Mouse (Mus musculus) liver, postnatal 0 days (tissue): ENCODE results near the gene Srxn1. TPM values are rescaled to one million over a fixed set of nuclear protein-coding genes. Genes with fewer than 3 reads are reported as not detected.

ENCODE experiments used
- ATAC-seq: fragments of 200-750 bp; cut with Nextera tagmentation; 2 replicates; pipeline ENCODE4 v1.8.0; 2017; ENCODE audit warnings: mild to moderate bottlenecking, moderate library complexity
- DNase-seq: peaks from one replicate; pipeline ENCODE4 v3.0.0-alpha.2; 2016
- H3K27ac ChIP-seq: fragments of 300-500 bp; sonication (generic); 2 replicates; pipeline ENCODE4 v1.5.1; 2014; ENCODE audit warnings: antibody characterized with exemption, moderate library complexity, mild to moderate bottlenecking, low read depth
- H3K27me3 ChIP-seq: fragments of 300-500 bp; sonication (generic); 2 replicates; pipeline ENCODE4 v1.6.1; 2014; ENCODE audit warnings: low read length, control low read depth, mixed read lengths; ENCODE audit not compliant: insufficient read depth
- H3K36me3 ChIP-seq: fragments of 300-500 bp; sonication (generic); replicated peaks from 2 replicates; pipeline ENCODE4 v1.6.1; 2014; ENCODE audit warnings: mild to moderate bottlenecking, control low read depth, low read length, moderate library complexity, mixed read lengths; ENCODE audit not compliant: insufficient read depth
- H3K4me1 ChIP-seq: fragments of 300-500 bp; sonication (generic); 2 replicates; pipeline ENCODE4 v1.6.1; 2014; ENCODE audit warnings: antibody characterized with exemption, mild to moderate bottlenecking, control low read depth; ENCODE audit not compliant: insufficient read depth
- H3K4me2 ChIP-seq: fragments of 300-500 bp; sonication (generic); 2 replicates; pipeline ENCODE4 v1.6.1; 2014; ENCODE audit warnings: low read depth, mild to moderate bottlenecking, low read length, moderate library complexity, mixed read lengths
- H3K4me3 ChIP-seq: fragments of 300-500 bp; sonication (generic); 2 replicates; pipeline ENCODE4 v1.5.1; 2014; ENCODE audit warnings: low read depth, low read length
- H3K9ac ChIP-seq: fragments of 300-500 bp; sonication (generic); replicated peaks from 2 replicates; pipeline ENCODE4 v1.6.1; 2014; ENCODE audit warnings: mild to moderate bottlenecking, moderate library complexity
- H3K9me3 ChIP-seq: fragments of 300-500 bp; sonication (generic); 2 replicates; pipeline ENCODE4 v1.6.1; 2016; ENCODE audit warnings: mild to moderate bottlenecking, control low read depth, low read length, mixed read lengths
- CTCF ChIP-seq: sonication (generic); IDR thresholded peaks from 2 replicates; pipeline ENCODE4 v1.5.1; 2016; ENCODE audit warnings: antibody characterized with exemption, low read depth
- EP300 ChIP-seq: IDR thresholded peaks from 2 replicates; pipeline ENCODE4 v1.6.1; 2016; ENCODE audit warnings: antibody characterized with exemption, low read depth, mild to moderate bottlenecking
- whole genome bisulfite sequencing: fragments of 180-500 bp; shearing (Covaris S2); extraction: QIAGEN DNeasy Blood & Tissue Kit; methylation state at CpG from one replicate; pipeline ENCODE4 v1.1.7; 2014; ENCODE audit not compliant: insufficient replicate concordance; 5-methylcytosine and 5-hydroxymethylcytosine counted together
- polyA plus RNA-seq: library from polyadenylated mRNA; unstranded; fragments of >200 nt; fragmentation: Nextera tagmentation; extraction: Ambion mirVana; gene quantifications from 2 replicates; pipeline ENCODE4 v1.2.1, GENCODE M21; 2015

Gene Srxn1
- polyA plus RNA-seq, 1 experiment from 2014 or later, result 8.7 TPM

DNA sequence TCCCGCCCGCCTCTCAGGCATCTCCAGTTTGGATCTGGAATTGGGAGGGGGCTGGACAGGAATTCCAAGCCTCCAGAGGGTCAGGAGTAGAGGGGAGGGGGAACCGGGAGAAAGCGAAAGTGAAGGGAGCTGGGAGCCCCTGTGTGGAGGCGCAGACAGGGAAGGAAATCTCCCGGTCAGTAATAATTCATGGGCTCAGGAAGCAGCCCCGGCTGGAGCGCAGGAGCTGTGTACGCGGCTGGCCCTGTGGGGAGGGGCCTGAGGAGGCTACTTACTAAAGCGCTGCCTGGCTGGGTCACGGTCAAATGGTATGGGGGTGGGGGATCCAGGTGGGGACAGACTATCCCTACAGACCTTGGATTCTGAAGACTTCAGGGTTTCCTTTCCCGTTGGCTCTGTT, 36.7 kb downstream of the Srxn1 start:
- Histone ChIP-seq H3K9ac (no peak overlapping the region), H3K27ac (no peak overlapping the region), H3K9me3 (no peaks in the 10 kb centered on the region), H3K36me3 (no peaks in the 10 kb centered on the region), H3K4me1 (peaks cover 10% of the 10 kb centered on the region; the same call in 1 of the 2 replicates), H3K4me3 (peak overlapping the region; percentile 38), H3K27me3 (peaks cover 57% of the 10 kb centered on the region), H3K4me2 (peak overlapping the region; percentile 63)
- TF ChIP-seq CTCF (no peak), EP300 (no peak)
- ATAC-seq (no peak), DNase-seq (no peak)
- WGBS, result 2% methylated on average over 13 of the region's 13 CpGs

- Histone ChIP-seq H3K36me3 (no peaks in the 10 kb centered on the region), H3K27me3 (peaks cover 57% of the 10 kb centered on the region), H3K9me3 (no peaks in the 10 kb centered on the region), H3K27ac (no peak overlapping the region), H3K4me2 (peak overlapping the region; percentile 63), H3K4me3 (no peak overlapping the region), H3K4me1 (peaks cover 10% of the 10 kb centered on the region; the same call in 1 of the 2 replicates), H3K9ac (no peak overlapping the region)
- DNase-seq, result no peak
- WGBS, result 4% methylated on average over 11 of the region's 11 CpGs
- no peak for ATAC-seq
- TF ChIP-seq EP300 (no peak), CTCF (no peak)
These were observed 37.3 kb downstream of the Srxn1 start for GRCm38 (mm10) chr2:152142571-152142970.

DNA sequence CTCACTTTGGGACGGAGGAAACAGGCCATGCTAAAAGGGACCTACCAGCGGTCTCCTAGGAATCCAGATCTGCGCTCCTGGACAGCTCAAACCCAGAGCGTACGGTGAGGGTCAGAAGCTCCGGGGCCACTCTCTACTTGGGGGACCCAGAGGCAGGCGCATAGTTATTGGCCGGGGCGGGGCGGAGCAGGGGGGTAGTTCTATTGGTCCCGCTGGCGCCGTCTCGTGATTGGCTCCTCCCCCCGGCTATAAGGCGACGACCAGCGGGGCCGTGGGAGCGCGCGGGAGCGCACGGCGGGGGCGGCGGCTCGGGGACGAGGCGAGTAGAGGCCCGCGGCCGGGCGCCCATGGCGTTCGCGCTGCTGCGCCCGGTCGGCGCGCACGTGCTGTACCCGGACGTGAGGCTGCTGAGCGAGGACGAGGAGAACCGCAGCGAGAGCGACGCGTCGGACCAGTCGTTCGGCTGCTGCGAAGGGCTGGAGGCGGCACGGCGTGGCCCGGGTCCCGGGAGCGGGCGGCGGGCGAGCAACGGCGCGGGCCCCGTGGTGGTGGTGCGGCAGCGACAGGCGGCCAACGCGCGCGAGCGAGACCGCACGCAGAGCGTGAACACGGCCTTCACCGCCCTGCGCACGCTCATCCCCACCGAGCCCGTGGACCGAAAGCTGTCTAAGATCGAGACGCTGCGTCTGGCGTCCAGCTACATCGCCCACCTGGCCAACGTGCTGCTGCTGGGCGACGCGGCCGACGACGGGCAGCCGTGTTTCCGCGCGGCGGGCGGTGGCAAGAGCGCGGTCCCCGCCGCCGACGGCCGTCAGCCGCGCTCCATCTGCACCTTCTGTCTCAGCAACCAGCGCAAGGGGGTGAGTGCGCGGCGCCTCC, 38.2 kb downstream of the Srxn1 start, which contains the start of gene Tcf15:
TSS of gene Tcf15 (plus strand) at position 283 of the 879 bp plus-strand sequence.
- Histone ChIP-seq H3K9ac (no peak within 1 kb of the TSS), H3K27me3 (peaks cover 57% of the 10 kb centered on the region), H3K9me3 (no peaks in the 10 kb centered on the region), H3K27ac (no peak within 1 kb of the TSS), H3K4me3 (peak within 1 kb of the TSS; percentile 38), H3K4me2 (peak within 1 kb of the TSS; percentile 63), H3K36me3 (no peaks in the 10 kb centered on the region), H3K4me1 (peaks cover 10% of the 10 kb centered on the region; the same call in 1 of the 2 replicates)
- peak; percentile 42 for DNase-seq
- no peak for TF ChIP-seq CTCF
- no peak for TF ChIP-seq EP300
- 1% methylated on average over 104 of the region's 118 CpGs for WGBS
- ATAC-seq, result peak; percentile 23; the same call in 1 of the 2 replicates

- Histone ChIP-seq H3K4me2 (peak overlapping the region; percentile 63), H3K4me3 (peak overlapping the region; percentile 38), H3K9me3 (no peaks in the 10 kb centered on the region), H3K27ac (no peak overlapping the region), H3K36me3 (no peaks in the 10 kb centered on the region), H3K27me3 (peaks cover 57% of the 10 kb centered on the region), H3K9ac (no peak overlapping the region), H3K4me1 (peaks cover 10% of the 10 kb centered on the region; the same call in 1 of the 2 replicates)
- ATAC-seq, result no peak
- no peak for DNase-seq
- no peak for TF ChIP-seq CTCF
- TF ChIP-seq EP300, result no peak
- WGBS, result 25% methylated on average over 9 of the region's 9 CpGs
These were observed 38.8 kb downstream of the Srxn1 start for GRCm38 (mm10) chr2:152144158-152144450.

GRCm38 (mm10) chr2:152144501-152144900, 39.2 kb downstream of the Srxn1 start:
- Histone ChIP-seq H3K4me2 (no peak overlapping the region), H3K36me3 (no peaks in the 10 kb centered on the region), H3K9ac (no peak overlapping the region), H3K9me3 (no peaks in the 10 kb centered on the region), H3K27me3 (peaks cover 57% of the 10 kb centered on the region), H3K4me3 (no peak overlapping the region), H3K4me1 (peaks cover 10% of the 10 kb centered on the region; the same call in 1 of the 2 replicates), H3K27ac (no peak overlapping the region)
- ATAC-seq (no peak), DNase-seq (no peak)
- WGBS, result 64% methylated on average over 5 of the region's 5 CpGs
- TF ChIP-seq CTCF (no peak), EP300 (no peak)

DNA sequence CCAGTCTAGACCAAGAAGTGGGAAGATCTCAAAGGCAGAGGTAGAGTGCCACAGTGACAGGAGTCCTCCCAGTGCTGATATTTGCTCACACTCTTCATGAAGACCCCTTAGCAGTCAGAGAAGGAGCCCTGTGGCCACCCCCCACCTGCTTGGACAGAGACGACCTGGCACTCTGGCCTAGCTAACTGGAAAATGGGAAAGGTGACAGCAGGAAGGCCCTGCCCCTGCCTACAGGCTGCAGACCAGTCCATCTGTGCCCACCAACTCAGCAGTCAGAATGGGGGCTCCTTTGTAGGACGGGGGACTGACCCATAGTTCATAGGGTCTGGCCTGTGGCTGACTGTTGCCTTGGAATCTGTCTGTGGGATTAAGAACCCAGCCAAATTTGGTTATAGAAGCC, 40.4 kb downstream of the Srxn1 start:
- no peak for ATAC-seq
- 66% methylated on average over 2 of the region's 2 CpGs for WGBS
- no peaks in the 10 kb centered on the region for H3K9me3 ChIP-seq
- H3K9ac ChIP-seq, result no peak overlapping the region
- no peak overlapping the region for H3K4me2 ChIP-seq
- H3K36me3 ChIP-seq, result no peaks in the 10 kb centered on the region
- no peak for DNase-seq
- H3K27ac ChIP-seq, result no peak overlapping the region
- H3K4me1 ChIP-seq, result peaks cover 10% of the 10 kb centered on the region; the same call in 1 of the 2 replicates
- peaks cover 52% of the 10 kb centered on the region for H3K27me3 ChIP-seq
- TF ChIP-seq EP300 (no peak), CTCF (no peak)
- no peak overlapping the region for H3K4me3 ChIP-seq
